Mouse (Mus musculus) megakaryocyte, embryonic 14.5 days (primary cell): ENCODE results near the gene Capn10. TPM values are rescaled to one million over a fixed set of nuclear protein-coding genes. Genes with fewer than 3 reads are reported as not detected.

Experiments used
- H3K27me3 ChIP-seq: replicated peaks from 2 replicates; pipeline ENCODE3; 2012; ENCODE audit warnings: inconsistent platforms
- H3K36me3 ChIP-seq: replicated peaks from 2 replicates; pipeline ENCODE3; 2012; ENCODE audit warnings: low read length, inconsistent platforms, mixed read lengths
- H3K4me1 ChIP-seq: 2 replicates; pipeline ENCODE4 v1.6.1; 2012; ENCODE audit warnings: inconsistent platforms
- H3K4me3 ChIP-seq: replicated peaks from 2 replicates; pipeline ENCODE3; 2012; ENCODE audit warnings: moderate library complexity, mild to moderate bottlenecking, inconsistent platforms
- H3K9me3 ChIP-seq: 2 replicates; pipeline ENCODE4 v1.6.1; 2012; ENCODE audit warnings: inconsistent platforms
- FLI1 ChIP-seq: IDR thresholded peaks from 2 replicates; pipeline ENCODE4 v1.6.1; 2012; ENCODE audit warnings: low read length, inconsistent platforms, mixed read lengths
- GATA1 ChIP-seq: IDR thresholded peaks from 3 replicates; pipeline ENCODE4 v1.6.1; 2012; ENCODE audit warnings: mixed read lengths, low read length, inconsistent platforms, borderline replicate concordance
- polyA plus RNA-seq: library from polyadenylated mRNA; stranded (reverse); fragments of >175 nt; gene quantifications from 2 replicates; pipeline ENCODE4 v1.2.3, GENCODE M21; 2012; ENCODE audit warnings: low replicate concordance; ENCODE audit not compliant: insufficient read depth

Gene Capn10
- 12.4 and 15.0 TPM in 2 replicates for polyA plus RNA-seq

DNA sequence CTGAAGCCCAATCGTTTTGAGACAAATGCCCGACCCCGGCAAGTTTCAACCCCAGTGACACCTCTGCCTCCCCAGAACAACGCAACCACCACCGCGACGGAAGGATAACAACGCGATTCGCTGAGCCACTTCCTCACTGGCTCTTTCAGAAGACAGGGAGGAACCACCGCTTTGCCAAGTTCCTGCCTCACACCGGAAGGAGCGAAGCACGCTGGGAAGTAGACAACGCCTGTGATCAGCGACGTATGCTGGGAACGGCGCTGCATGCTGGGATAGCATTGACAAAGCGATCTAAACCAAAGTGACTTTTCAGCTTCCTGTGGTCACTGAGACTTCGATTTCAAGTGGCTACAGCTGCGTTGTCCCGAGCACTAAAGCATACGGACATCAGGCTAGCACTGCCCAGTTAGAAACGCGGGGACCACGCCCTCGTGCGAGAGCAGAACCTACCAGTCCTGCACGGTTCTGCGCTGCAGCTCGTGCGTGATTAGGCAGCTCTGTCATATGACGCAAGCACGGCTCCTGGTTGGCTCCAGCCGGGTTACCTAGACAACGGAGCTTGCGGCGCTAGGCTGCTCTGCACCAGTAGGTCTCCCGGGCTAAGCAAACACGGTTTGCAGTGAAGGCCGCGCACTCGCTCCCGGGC is at the start of gene Capn10:
Gene Capn10, plus strand, starts transcription at position 195 of the 646 bp plus-strand sequence.
- Histone ChIP-seq H3K4me1 (peaks cover 42% of the 10 kb centered on the region), H3K27me3 (peaks cover 14% of the 10 kb centered on the region), H3K36me3 (peaks cover 22% of the 10 kb centered on the region), H3K9me3 (peaks cover 17% of the 10 kb centered on the region), H3K4me3 (peak within 1 kb of the TSS; percentile 94)
- no peak for TF ChIP-seq GATA1
- peak; percentile 40; the same call in 1 of the 2 replicates for TF ChIP-seq FLI1

DNA sequence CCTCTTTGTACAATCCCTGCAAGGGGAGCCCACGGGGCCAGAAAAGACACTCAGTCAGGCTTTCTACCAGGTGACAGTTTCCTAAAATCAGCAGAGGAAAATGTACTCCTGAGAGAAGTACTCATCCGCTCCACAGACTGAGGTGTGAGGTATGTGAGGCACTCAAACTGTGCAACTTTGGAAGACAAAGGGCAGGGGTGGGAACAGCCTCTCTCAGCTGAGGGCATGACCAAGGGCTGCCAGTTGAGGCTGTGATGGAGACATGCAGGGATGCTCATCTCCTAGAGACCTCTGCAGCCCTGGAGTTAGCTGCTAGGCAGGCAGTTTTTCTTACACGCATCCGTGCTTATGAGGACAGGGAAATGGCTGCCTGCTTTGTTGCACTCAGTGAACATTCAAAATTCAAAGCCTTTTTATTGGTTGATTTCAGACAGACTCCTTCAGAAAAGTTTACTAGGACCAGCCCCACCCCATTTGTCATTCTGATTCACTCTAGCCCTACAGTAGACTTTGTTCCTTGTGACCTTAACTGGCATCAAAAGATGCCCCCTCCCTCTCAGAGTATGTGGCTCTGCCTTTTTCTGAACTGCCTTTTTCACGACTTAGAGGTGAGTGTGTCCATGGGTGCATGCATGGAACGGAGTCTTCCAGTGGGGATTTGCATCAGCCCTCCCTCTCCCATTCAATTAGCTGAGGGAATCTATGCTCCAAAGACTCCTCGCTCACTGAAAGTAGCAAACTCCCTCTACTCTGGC is 45.1 kb upstream of the Capn10 start:
- peaks cover 49% of the 10 kb centered on the region for H3K27me3 ChIP-seq
- no peak for TF ChIP-seq FLI1
- no peak for TF ChIP-seq GATA1

DNA sequence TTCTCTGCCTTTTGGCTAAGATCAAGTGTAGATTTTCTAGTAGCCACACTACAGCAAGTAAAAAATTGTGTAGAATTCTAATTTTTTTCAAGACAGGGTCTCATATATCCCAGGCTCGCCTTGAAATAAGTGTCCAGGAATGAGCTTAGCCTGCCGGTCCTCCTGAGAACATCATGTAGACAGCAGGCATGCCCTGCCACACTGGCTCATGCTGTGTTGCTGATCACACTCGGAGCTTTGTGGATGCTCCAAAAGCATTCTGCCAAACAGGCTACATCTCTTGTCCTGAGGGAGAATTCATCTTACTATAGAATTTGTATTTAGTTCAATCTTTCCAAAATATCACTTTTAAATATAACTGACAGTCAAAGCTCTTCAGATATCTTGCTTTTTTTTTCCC is 41.4 kb upstream of the Capn10 start:
- TF ChIP-seq GATA1 (no peak), FLI1 (no peak)
- Histone ChIP-seq H3K27me3 (peaks cover 47% of the 10 kb centered on the region), H3K36me3 (no peaks in the 10 kb centered on the region), H3K9me3 (no peaks in the 10 kb centered on the region), H3K4me1 (0 out of 2 replicates have a peak, but pooled peaks cover 3% of the 10 kb centered on the region), H3K4me3 (no peak overlapping the region)

More for the DNA sequence above, 45.1 kb upstream of the Capn10 start:
- no peaks in the 10 kb centered on the region for H3K4me1 ChIP-seq
- no peaks in the 10 kb centered on the region for H3K36me3 ChIP-seq
- H3K9me3 ChIP-seq: no peaks in the 10 kb centered on the region
- no peak overlapping the region for H3K4me3 ChIP-seq

DNA sequence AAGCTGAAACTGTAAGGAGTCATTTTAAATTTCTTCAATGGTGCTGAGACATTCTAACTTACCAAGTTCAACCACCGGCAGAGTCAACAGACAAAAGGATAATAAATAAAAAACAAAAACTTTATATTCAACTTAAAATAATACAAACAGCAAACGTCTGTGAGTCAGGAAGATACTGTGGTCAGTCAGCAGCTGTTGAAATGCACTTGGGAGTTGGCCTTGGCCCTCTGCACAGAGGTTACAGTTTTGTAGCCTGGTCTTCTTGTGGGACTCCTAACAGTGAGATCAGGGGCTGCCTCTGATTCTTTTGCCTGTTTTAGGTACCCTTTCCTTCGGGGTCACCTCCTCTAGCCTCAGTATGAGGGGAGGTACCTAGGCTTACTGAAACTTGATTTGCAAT is 40.3 kb upstream of the Capn10 start:
- H3K9me3 ChIP-seq: no peaks in the 10 kb centered on the region
- no peak for TF ChIP-seq GATA1
- TF ChIP-seq FLI1: no peak
- no peaks in the 10 kb centered on the region for H3K36me3 ChIP-seq
- peaks cover 42% of the 10 kb centered on the region for H3K27me3 ChIP-seq
- 0 out of 2 replicates have a peak, but pooled peaks cover 3% of the 10 kb centered on the region for H3K4me1 ChIP-seq
- H3K4me3 ChIP-seq: no peak overlapping the region

DNA sequence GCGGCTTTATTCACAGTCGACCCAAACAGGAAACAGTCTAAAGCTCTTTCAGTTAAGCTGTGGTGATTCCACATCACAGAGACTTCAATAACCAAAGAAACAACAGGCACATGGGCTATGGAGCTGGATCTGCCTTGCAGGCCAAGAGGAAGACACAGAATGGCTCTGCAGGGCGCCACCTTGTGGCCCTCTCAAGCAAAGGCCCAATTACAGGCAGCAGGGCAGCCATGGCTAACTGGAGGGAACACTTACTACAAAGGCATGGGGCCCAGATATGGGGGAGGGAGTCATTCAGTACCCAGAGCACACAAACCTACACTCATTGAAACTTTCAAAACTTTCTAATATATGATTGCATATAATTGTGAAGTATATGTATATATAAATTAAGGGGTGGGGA is 39.1 kb upstream of the Capn10 start:
- peaks cover 42% of the 10 kb centered on the region for H3K27me3 ChIP-seq
- H3K36me3 ChIP-seq: no peaks in the 10 kb centered on the region

GRCm38 (mm10) chr1:92902786-92903185 is 31.4 kb upstream of the Capn10 start, which contains the start of gene Ankmy1:
TSS of gene Ankmy1 (minus strand) at chr1:92902906.
- Histone ChIP-seq H3K4me1 (peaks cover 33% of the 10 kb centered on the region), H3K4me3 (no peak within 1 kb of the TSS), H3K27me3 (peaks cover 50% of the 10 kb centered on the region), H3K9me3 (peaks cover 4% of the 10 kb centered on the region; the same call in 1 of the 2 replicates), H3K36me3 (peaks cover 5% of the 10 kb centered on the region)
- TF ChIP-seq GATA1 (no peak), FLI1 (no peak)

More for the DNA sequence above, 39.1 kb upstream of the Capn10 start:
- Histone ChIP-seq H3K4me3 (no peak overlapping the region), H3K4me1 (peaks cover 10% of the 10 kb centered on the region; the same call in 1 of the 2 replicates), H3K9me3 (no peaks in the 10 kb centered on the region)
- TF ChIP-seq GATA1: no peak
- no peak for TF ChIP-seq FLI1

GRCm38 (mm10) chr1:92903627-92904026 is 30.5 kb upstream of the Capn10 start:
- TF ChIP-seq GATA1 (no peak), FLI1 (no peak)
- peaks cover 4% of the 10 kb centered on the region; the same call in 1 of the 2 replicates for H3K9me3 ChIP-seq
- H3K36me3 ChIP-seq: peaks cover 5% of the 10 kb centered on the region
- peaks cover 48% of the 10 kb centered on the region for H3K27me3 ChIP-seq
- no peak overlapping the region for H3K4me3 ChIP-seq
- H3K4me1 ChIP-seq: peaks cover 42% of the 10 kb centered on the region

GRCm38 (mm10) chr1:92905703-92906310 is 28.4 kb upstream of the Capn10 start:
- H3K9me3 ChIP-seq: peaks cover 4% of the 10 kb centered on the region; the same call in 1 of the 2 replicates
- H3K27me3 ChIP-seq: peaks cover 31% of the 10 kb centered on the region
- H3K4me3 ChIP-seq: peak overlapping the region; percentile 14
- TF ChIP-seq GATA1: no peak
- TF ChIP-seq FLI1: no peak
- H3K36me3 ChIP-seq: peaks cover 5% of the 10 kb centered on the region
- H3K4me1 ChIP-seq: peaks cover 52% of the 10 kb centered on the region

DNA sequence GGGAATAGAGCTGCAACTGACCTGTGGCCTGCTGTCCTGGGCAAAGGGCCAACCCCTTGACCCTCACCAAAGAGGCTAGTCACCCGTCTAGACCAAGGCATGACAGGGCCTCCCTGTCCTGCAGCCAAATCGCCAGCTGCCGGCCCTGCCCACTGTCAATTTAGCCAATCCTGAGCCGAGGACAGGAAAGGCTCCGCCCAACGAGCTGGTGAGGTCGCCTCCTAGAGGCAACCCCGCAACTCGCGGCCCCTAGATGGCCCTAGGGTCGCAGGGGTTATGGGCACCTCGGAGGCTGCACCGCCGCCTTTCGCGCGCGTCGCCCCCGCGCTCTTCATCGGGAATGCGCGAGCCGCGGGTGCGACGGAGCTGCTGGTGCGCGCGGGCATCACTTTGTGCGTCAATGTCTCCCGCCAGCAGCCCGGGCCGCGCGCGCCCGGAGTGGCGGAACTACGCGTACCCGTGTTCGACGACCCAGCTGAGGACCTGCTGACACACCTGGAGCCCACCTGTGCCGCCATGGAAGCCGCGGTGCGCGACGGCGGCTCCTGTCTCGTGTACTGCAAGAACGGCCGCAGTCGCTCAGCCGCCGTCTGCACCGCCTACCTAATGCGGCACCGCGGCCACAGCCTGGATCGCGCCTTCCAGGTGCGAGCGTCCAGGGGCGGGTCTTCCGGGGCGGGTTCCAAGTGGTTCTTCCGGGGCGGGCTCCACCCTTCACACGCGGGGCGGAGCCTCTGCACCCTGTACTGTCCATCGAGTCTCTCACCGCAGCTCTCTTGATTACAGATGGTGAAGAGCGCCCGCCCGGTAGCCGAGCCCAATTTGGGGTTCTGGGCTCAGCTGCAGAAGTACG is 27.2 kb upstream of the Capn10 start, which contains the start of gene Dusp28:
Gene Dusp28, plus strand, starts transcription at position 203 of the 853 bp plus-strand sequence.
- H3K36me3 ChIP-seq: peaks cover 5% of the 10 kb centered on the region
- peaks cover 4% of the 10 kb centered on the region; the same call in 1 of the 2 replicates for H3K9me3 ChIP-seq
- H3K4me1 ChIP-seq: peaks cover 62% of the 10 kb centered on the region

More for the DNA sequence above, 27.2 kb upstream of the Capn10 start, which contains the start of gene Dusp28:
- peaks cover 22% of the 10 kb centered on the region for H3K27me3 ChIP-seq
- TF ChIP-seq GATA1 (no peak), FLI1 (no peak)
- H3K4me3 ChIP-seq: peak within 1 kb of the TSS; percentile 97
